Mouse (Mus musculus) ES-E14 (cell line): ENCODE measurements around the gene Bmp7.

Experiments
- CHD2 ChIP-seq: IDR thresholded peaks from 2 replicates; pipeline ENCODE4 v1.6.1; 2014; ENCODE audit warnings: mild to moderate bottlenecking, low read depth, low read length, inconsistent platforms
- HCFC1 ChIP-seq: IDR thresholded peaks from 2 replicates; pipeline ENCODE4 v1.6.1; 2012; ENCODE audit warnings: low read length, inconsistent platforms, borderline replicate concordance; ENCODE audit not compliant: insufficient read depth
- MAFK ChIP-seq: IDR thresholded peaks from 2 replicates; pipeline ENCODE4 v1.6.1; 2014; ENCODE audit warnings: mild to moderate bottlenecking, low read depth, low read length, inconsistent platforms; ENCODE audit not compliant: insufficient read depth
- ZC3H11A ChIP-seq: IDR thresholded peaks from 2 replicates; pipeline ENCODE4 v1.6.1; 2012; ENCODE audit warnings: low read depth, mild to moderate bottlenecking, inconsistent platforms, low read length, borderline replicate concordance
- ZNF384 ChIP-seq: IDR thresholded peaks from 2 replicates; pipeline ENCODE4 v1.6.1; 2012; ENCODE audit warnings: low read depth, low read length, inconsistent platforms

DNA sequence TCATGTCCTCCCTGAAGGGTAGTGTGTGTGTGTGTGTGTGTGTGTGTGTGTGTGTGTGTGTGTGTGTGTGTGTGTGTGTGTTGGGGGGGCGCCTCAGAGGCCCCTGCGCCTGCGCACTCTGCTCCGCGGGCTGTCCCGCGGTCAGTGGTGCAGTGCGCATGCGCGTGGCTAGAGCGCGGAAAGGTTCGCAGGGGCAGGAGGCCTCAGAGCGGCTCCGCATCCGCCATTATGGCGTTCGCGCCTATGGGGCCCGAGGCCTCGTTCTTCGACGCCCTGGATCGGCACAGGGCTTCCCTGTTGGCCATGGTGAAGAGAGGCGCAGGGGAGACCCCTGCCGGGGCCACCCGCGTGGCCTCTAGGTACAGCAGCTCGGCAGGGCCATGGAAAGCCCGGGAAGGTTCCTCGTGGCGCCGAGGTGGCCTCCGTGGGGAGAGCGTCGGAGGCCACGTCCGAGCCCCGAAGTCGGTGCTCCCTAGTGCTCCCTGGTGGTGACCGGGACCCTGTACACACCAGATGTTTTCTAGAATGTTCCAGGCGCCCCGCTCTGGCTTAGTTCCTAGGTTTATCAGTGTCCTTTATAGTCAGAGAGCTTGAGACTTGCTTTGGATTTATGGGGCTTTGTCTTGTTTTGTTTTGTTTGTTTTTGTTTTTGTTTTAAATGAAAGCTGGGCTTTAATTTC lies 39.7 kb upstream of the Bmp7 start:
- TF ChIP-seq ZC3H11A: no peak
- no peak for TF ChIP-seq MAFK
- TF ChIP-seq HCFC1: no peak
- TF ChIP-seq ZNF384: no peak
- no peak for TF ChIP-seq CHD2
